Mouse (Mus musculus) myocyte (in vitro differentiated cells): ENCODE results near the gene Fam129a.

Experiments used
- CEBPB ChIP-seq: IDR thresholded peaks from 2 replicates; pipeline ENCODE4 v1.6.1; 2011; ENCODE audit warnings: mild to moderate bottlenecking, moderate library complexity; ENCODE audit not compliant: poor library complexity, insufficient read depth, severe bottlenecking
- E2F4 ChIP-seq: IDR thresholded peaks from one replicate; pipeline ENCODE4 v1.6.1; 2011; ENCODE audit warnings: mild to moderate bottlenecking, control low read depth, moderate library complexity; ENCODE audit not compliant: insufficient read depth
- MAX ChIP-seq: IDR thresholded peaks from one replicate; pipeline ENCODE4 v1.6.1; 2011; ENCODE audit warnings: low read depth, mild to moderate bottlenecking, control low read depth
- MYOD1 ChIP-seq, 3 experiments: IDR thresholded peaks; one replicate each; pipeline ENCODE4 v1.6.1; 2011; ENCODE audit warnings: control low read depth in 2 of 3, low read depth in 2 of 3, mild to moderate bottlenecking in 2 of 3, moderate library complexity in 1 of 3; ENCODE audit not compliant: insufficient read length in 2 of 3, control insufficient read depth in 1 of 3
- POLR2A ChIP-seq: IDR thresholded peaks from one replicate; pipeline ENCODE4 v1.6.1; 2011; ENCODE audit warnings: low read depth, mild to moderate bottlenecking, control low read depth, moderate library complexity; ENCODE audit not compliant: insufficient read length
- POLR2AphosphoS2 ChIP-seq: IDR thresholded peaks from one replicate; pipeline ENCODE4 v1.6.1; 2011; ENCODE audit warnings: low read depth, control low read depth; ENCODE audit not compliant: insufficient read length
- SRF ChIP-seq: IDR thresholded peaks from one replicate; pipeline ENCODE4 v1.6.1; 2011; ENCODE audit warnings: low read depth; ENCODE audit not compliant: control insufficient read depth, insufficient read length
- TCF12 ChIP-seq: IDR thresholded peaks from one replicate; pipeline ENCODE4 v1.6.1; 2011; ENCODE audit warnings: mild to moderate bottlenecking, control low read depth; ENCODE audit not compliant: poor library complexity, insufficient read depth, severe bottlenecking
- USF1 ChIP-seq: IDR thresholded peaks from one replicate; pipeline ENCODE4 v1.6.1; 2011; ENCODE audit warnings: low read depth, mild to moderate bottlenecking, control low read depth, moderate library complexity

- TF ChIP-seq TCF12 (no peak), POLR2A (no peak), MYOD1 (IDR thresholded peaks at IDR 0.05; ENCODE audit: control insufficient read depth in 1 of 3, insufficient read length in 2 of 3, low read depth in 2 of 3) (no peak), USF1 (no peak), MAX (no peak), E2F4 (no peak), SRF (no peak), CEBPB (no peak), POLR2AphosphoS2 (no peak)
Measured at GRCm38 (mm10) chr1:151753374-151753929, 182.5 kb downstream of the Fam129a start.
